Mouse (Mus musculus) adrenal gland, adult 8-10 months (tissue): Measurements from ENCODE around the gene D930007J09Rik. TPM values are rescaled to one million over a fixed set of nuclear protein-coding genes. Genes with fewer than 3 reads are reported as not detected.

ENCODE experiments used
- DNase-seq: peaks from one replicate; pipeline ENCODE4 v3.0.0; 2022
- total RNA-seq, 4 experiments: library from RNA; stranded (reverse); gene quantifications; 2 replicates each; pipeline ENCODE4 v1.2.4; 2022

The D930007J09Rik gene
- total RNA-seq, 4 experiments from 2014 or later: 0.75 TPM; not detected in 3

DNA sequence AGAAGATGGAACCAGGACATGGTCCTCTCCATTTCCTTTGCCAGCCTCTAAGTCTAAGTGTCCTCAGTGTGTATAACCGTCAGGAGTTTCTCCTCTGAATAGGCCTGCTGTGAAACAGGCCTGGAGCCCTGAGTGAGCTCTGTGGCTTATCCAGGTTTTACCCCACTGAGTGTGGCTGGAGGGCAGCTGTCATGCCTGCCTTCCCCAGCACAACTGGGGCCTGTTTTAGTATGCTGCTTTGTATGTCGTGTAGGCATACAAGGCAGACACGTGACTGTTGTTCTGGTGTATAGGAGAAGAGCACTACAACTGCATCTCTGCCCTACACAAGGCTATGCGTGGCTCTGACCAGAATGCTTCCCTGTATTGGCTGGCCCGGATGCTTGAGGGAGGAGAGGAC, 17.3 kb upstream of the D930007J09Rik start:
- no peak for DNase-seq

DNA sequence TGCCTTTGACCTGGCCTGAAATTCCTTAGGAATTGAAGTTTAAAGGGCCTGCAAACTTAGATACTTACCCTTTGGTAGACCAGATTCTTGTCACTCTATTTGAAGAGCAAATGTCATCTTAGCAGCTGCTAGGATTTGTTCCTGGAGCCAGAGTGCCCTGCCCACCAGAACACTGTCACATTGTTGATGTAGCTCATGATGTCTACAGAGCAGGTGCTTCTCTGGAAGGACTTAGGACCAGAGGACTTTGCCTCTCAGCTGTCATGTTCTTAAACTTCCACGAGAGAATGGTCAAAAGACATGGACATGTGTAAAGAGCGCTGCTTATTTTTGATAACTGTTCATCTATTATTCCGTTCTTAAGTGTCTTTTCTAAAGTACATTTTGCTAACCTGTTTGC, 16.6 kb upstream of the D930007J09Rik start:
- DNase-seq: no peak

DNA sequence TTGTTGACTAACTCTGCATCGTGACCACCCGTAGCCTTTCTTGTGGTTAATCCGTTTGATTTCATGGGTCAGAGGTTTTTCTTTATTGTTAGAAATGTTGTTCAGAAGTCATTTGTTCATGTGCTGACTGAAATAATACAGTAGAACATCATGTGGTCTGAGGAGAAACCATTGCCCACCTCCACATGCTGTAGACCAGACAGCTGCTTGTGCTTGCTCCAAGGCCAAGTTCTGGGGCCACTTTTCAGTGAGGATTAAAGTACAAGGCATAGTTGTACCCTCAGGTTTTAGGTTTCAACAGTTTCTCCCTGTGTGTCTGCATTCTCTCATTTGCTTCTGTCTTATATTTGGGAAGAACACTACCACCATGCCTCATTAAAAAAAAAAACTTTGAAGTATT, 5.0 kb upstream of the D930007J09Rik start:
- no peak for DNase-seq

DNA sequence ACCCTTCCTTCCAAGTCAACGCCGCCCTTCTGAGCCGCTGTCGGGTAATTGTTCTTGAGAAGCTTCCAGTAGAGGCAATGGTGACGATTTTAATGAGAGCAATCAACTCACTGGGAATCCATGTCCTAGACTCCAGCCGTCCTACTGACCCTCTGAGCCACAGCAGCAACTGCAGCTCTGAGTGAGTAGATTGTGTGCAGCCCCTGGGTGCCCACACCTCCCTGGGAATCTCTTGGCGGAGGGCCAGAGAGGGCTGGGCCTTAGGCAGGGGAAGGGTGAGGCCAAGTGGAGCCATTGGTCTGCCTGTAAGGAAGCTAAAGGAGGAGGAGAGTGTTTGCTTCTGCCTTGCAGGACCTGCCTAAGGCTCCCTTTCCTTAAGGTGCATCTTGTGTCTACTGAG, 4.2 kb upstream of the D930007J09Rik start:
- DNase-seq: no peak

DNA sequence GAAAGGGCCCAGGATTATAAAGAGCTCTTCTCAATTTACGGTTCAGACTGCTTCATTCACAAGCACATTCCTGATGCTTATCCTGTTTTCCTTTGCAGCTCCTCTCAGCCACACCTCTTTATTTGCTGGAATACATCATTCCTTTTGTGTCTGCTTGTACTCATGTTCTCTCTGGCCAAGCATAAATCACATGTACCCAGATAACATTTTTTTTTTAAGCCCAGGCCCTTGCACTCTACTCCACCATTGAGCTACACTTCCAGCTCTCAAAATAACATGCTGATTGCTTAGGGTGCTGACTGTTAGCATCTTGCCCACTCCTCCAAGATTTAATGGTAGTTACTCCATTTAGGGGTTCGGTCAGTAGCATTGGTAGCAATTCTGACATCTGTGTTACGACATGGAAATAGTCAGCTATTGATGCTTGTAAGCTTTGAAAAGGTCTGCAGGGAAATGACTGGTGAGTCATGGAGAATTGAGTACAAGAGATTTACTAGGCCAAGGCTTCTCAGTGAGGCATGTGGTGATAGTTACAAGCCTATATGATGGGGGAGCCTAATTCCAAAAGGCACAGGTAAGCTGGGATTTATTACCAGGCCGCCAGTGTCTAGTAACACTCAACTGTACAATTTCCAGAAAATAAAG, 1.2 kb upstream of the D930007J09Rik start:
- DNase-seq: no peak

DNA sequence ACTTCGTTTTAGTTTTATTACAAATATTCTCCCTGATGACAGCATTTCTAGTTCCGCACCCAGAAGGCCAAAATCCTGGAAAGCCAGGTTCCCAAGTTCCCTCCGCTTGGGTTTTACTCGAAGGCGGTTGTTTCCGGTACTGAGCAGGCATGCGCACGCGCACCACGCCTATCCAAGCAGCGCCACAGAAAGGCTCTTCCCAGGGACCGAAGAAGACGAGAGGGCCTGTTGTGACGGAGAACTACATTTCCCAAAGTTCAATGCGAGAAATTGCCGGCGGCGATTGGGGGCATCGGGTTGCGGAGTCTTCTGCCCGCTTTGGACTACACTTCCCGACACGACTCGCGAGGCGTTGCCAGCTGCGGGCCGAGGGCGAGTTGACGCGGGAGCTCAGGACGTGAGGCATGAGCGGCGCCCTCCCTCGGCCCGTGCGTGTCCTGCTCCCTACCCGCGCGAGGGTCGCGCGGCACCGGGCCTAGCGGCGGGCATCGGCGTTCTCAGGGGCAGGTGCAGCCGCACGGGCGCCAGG, 892 bp downstream of the D930007J09Rik start, which contains the start of gene Wrnip1:
TSS of gene Wrnip1 (plus strand) at position 346 of the 529 bp plus-strand sequence.
- DNase-seq: peak; percentile 98

DNA sequence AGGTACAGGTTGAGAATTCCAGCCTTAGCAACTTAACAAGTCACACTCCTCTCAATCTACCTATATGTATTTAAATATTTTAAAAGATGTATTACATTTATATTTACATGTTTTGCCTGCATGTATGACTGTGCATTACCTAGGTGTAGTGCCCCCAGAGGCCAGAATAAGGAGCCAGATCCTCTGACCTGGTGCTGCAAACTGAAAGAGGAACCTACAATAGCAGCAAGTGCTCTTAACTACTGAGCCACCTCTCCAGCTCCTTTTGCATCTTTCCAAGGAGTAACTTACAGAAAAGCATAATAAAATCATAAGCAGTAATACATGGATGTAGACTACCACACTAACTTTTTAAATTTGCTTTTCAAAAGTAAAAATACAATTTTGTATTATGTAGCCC, 1.8 kb downstream of the D930007J09Rik start:
- DNase-seq: no peak

DNA sequence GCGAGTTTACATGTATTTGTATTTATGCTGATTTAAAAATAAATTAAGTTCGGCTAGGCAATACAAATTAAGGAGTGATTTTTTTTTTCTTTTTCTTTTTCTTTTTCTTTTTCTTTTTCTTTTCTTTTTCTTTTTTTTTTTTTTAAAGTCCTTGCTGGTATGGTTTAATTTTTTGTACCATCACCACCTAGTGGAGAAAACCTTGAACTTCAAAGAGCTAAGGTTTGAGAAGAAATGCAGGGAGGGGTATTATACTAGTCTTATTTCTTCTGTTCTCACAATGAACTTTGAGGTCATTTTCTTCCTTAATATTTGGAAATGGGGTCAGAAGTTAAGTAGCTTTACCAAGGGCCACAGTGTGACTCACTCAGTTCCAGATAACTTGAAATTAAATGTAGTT, 3.5 kb downstream of the D930007J09Rik start:
- DNase-seq: no peak

DNA sequence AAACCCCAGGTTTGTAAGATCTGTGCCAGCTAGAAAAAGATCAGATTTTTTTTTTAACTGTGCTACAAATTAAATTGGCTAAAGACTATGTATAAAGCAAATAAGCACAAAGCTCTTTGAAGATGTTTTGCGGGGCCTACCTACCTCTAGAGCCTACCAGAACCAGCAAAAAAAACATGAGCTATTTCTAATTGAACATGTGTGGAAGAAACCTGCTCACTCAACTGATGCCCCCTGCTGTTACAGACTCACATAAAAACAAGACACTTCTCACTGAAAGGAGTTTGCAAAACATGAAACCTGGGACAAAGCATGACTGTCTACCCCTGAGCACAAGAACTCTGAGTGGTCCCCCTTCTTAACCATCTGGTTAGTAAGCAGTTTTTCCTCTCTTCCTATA, 5.6 kb downstream of the D930007J09Rik start:
- DNase-seq: no peak

DNA sequence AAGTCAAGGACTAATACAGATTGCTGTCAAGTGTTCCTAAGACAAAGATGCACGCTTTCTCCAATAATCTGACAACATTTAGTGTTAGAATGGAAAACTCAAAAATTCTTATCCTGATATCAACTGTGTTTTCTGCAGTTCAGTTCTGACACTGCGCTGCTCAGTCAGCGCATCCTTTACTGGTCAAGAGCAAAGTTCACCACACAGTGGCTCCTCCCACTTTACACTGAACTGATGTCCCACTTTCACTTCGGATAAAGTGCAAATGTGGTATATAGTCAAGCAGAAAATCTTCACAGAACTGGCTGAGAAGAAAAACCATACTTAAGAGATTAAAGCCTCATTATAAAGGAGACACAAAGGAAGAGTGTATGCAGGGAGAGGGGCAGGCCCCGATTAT, 7.5 kb downstream of the D930007J09Rik start:
- DNase-seq: no peak

DNA sequence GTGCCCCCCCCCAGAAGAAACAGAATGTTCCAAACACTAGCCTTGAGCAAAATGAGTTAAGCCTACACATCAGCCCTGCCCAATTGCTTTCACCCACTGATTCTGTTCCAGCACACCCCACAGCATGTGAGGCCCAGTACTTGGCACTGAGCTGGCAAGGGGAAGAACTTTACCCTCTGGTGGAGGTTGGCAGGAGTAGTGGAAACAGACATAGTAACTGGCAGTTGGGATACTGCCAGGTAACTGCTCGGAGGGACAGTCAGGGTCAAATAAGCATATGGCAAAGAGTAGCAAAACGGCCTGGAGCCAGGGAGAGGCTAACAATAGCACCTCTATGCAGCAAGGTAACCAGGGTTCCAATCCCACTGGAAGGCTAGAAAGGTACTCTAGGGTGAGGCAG, 8.0 kb downstream of the D930007J09Rik start:
- no peak for DNase-seq

DNA sequence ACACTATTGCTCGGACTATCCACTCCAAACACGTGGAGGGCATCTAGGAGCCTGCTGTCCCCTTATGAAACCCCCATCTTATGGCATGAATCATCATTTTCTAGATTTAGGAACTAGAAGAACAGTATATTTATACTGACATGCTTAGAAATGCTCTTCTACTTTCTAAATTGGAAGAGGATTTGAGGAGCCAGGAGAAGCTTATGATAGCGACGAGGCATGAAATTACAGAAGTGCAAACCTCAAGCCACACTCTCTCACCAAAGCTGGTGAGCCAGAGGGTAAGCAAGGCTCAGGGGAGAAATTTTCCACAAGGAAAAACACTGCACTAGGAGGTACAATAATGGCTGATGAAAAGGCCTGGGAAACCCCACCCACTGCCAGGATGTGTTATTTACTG, 12.9 kb downstream of the D930007J09Rik start:
- DNase-seq: no peak

DNA sequence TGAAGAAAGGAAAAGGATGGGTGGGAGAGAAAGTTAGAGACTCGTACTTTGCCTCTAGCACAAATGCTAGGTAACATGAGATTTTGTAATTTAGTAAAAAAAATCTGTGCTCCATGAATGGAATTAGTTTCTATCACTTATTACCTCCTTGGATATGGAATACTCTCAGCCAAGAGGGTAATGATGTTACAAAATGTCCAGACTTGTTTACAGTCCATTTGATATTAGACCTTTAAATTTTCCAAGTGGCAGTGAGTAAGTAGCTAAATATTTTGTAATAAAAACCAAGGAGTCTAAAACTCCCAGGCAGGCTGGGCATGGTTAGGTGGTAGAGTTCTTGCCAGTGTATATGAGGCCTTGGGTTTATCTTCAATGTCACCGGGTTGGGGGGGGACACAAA, 15.1 kb downstream of the D930007J09Rik start:
- DNase-seq: no peak

DNA sequence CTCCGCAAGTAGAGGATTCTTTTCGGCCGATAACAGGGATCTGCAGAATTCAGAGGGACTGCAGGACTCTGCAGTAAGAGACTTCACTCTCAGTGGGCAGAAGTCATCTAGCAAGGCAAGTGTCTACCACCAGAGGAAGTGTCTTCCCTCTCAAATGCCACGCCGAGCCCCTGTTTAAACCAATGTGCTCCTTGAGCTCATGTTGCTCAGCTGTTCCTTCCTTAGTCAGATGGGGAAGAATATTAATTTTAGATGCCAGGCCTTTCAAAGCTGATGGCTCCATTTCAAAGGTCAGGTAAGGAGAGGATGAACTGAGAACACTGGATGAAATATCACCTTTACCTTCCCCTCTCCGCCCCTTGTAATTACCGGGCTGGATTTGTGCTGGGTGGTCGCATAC, 18.8 kb downstream of the D930007J09Rik start, which contains the start of gene Mylk4:
TSS of gene Mylk4 (minus strand) at position 139 of the 400 bp plus-strand sequence.
- no peak for DNase-seq

DNA sequence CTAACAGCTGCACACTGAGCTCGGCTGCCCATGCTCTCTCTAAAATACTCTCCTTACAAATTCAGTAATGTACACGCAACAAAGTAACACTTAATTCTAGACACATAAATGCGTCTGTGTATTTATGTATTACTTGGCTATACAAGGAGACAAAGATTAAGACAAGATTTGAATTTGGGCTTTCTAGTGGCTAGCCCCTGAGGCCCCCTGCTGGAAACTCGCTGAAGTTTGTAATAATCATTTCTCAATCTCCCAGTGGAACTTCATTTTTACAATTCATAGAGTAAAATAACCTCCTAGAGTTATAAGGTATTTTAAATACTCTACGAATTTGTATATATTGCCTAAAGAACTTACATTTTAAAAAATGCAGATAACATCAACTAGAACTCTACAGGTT, 19.6 kb downstream of the D930007J09Rik start:
- DNase-seq: no peak

DNA sequence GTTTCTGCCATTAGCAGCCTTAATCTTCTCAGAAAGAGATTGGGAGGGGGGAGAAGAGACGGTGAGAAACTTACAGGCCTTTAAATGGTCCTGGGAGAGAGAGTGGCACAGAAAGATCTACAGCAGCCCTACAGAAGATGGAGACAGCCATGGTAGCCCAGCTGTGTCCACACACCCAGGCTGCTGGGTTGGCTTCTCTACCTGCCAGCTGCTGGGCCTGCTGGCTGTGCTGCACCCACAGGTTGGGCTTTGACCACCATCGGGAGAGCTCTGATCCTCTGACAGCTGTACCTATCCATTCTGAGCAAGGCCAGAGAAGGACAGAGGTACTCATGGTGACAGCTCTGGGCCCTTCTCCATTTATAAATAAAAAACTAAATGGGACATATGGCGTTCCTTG, 23.8 kb downstream of the D930007J09Rik start:
- DNase-seq: no peak

DNA sequence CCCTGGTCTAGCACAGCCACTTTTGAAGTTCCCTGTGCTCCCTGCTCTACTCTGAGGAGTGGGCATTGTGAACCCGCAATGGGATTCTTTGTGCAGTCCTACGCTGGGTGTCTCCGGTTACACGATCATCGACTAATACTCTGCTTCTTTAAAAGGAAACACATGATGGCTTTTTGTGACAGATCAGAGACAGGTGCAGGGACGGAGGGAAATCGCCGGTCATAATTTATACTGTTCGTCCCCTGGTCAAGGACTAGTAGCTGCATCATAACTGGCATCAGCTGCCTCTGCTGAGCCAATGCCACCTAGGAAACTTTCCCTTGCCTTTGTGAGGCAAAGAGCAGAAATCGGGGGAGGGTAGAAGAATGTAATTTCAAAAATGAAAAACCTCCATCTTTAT, 26.3 kb downstream of the D930007J09Rik start:
- DNase-seq: peak; percentile 24

DNA sequence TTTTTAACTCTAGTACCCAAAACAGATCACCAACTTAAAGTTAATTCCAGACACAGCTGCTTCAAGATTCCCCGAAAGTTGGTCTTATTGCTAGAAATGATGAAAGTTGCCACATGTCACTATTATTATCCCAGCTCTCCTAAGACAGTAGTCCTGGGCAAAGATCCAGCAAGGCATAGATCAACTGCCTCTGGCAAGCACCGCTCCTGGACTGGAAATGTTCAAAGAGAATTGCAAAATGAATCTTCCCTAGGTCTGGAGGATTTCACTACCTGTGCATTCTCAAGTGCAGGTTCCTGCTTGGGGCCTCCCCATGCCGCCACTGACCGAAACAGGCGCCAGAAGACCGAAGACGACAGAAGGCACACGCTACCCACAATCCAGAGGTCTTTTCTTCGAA, 26.8 kb downstream of the D930007J09Rik start:
- peak; percentile 39 for DNase-seq

DNA sequence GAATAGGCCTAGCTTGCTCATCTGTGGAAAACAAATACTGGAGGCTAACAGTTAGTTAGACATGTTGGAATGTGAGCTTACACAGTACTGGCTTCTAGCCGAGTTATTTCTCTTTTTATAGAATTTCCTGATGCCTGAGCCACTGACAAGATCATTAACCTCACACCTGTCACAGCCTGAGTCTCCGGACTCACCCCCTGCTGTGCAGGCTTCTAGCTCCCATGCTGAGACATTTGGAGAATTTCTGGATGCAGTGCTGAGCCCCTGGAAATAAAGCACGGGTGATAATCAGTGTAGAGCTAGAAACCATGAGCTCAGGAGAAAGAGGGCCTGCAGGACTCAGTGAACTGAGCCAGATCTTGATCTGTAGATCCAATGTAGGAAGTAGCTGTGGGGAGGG, 32.7 kb downstream of the D930007J09Rik start:
- DNase-seq: no peak

DNA sequence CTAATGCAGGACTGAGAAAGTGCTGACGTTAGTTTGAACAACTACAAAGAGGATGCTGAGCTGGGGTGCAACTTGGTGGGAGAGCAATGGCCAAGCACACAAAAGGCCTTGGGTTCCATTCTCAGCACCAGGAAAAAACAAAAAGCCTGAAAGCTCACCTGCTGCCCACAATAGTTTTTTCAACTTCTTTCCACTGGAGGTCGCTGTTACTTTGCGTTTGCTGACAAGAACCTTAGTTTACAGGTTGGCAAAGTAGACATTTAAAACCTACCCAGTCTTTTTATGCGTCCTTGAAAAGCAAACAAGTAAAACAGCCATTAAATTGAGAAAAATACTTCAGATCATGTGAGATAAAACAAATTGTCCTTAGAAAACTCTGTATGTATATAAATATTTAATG, 34.5 kb downstream of the D930007J09Rik start:
- DNase-seq: peak; percentile 6

DNA sequence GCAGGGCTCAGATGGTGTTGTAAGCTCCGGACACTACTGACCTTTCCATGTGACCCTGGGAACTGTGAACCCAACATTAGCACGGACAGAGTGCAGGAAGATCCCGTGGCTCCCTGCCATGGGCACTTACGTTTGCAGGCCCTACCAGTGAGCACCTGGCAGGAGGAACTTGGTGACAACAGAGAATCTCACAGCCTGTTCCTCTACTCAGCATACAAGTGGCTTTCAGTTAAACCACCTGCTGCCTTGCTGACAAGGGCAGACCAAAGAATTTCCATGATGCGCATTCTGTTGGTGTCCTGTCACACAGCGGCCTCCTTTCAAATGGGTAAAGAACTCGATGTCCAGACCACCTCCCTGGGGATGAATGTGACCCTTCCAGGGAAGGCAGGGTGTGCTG, 38.2 kb downstream of the D930007J09Rik start:
- no peak for DNase-seq

DNA sequence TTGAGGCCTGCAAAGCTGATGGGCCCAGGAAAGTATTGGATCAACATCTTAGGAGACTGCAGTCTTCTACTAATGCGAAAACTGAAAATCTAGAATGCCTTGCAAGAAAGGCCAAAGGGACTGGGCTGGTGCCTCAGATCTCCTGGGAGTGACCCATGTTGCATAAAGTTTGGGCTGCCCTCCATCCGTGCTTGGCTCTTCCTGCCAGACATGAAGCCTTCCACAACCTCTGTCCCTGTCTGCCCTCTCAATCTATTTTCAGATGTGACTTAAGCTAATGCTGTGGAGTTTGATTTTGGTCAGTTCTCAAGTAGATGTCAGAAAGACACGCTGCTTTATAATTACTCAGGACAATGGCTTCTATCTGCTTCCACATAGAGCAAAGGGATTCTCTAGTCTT, 39.5 kb downstream of the D930007J09Rik start:
- DNase-seq: peak; percentile 13

DNA sequence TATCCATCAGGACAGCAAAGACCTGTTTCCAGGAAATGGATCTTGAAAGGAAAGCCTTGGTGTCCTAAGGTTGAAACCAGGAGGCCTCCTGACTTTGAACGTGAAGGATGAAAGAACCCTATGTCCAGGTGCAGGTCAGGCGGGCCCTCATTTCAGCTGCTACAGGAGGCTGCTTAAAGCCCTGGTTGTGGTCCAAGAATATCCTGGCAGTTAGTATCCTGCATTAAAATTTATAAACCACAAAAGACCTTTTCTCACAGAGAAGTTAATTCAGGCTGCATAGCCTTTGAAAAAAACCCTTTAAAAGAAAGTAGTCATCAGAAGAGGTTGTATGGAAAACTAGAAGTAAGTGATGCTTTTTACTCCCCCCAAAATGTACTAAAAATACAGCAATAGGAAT, 41.9 kb downstream of the D930007J09Rik start:
- no peak for DNase-seq

DNA sequence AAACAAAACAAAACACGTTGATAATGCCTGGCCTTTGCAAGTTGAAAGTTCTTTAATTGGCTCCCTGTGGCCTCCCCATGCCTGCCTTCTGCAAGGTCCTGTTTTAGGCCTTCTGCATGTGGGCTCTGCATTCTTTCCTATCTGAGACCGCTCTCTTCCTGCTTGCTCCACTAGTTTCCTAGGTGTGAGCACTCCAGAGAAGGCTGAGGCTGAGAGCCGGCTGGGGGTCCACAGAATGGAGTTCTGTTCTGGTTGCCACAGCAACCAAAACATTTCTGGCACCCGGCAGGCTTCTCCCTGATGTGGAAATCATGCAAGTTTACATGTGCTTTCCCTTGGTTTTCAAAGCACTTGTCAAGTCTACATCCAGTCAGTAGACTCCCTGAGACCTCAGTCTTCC, 43.6 kb downstream of the D930007J09Rik start:
- no peak for DNase-seq
